Mouse (Mus musculus) midbrain, embryonic 11.5 days (tissue): ENCODE data around the gene Ctnna2. TPM values are rescaled to one million over a fixed set of nuclear protein-coding genes. Genes with fewer than 3 reads are reported as not detected.

Experiments used
- ATAC-seq: fragments of 200-750 bp; cut with Nextera tagmentation; 2 replicates; pipeline ENCODE4 v1.8.0; 2017; ENCODE audit warnings: moderate TSS enrichment, moderate library complexity; ENCODE audit not compliant: low FRiP score
- DNase-seq: peaks from one replicate; pipeline ENCODE4 v3.0.0; 2015; ENCODE audit warnings: low spot score; ENCODE audit errors: missing footprints
- H3K27ac ChIP-seq: fragments of 300-500 bp; sonication (generic); 2 replicates; pipeline ENCODE4 v1.5.1; 2014; ENCODE audit warnings: low read depth, low read length
- H3K27me3 ChIP-seq: fragments of 300-500 bp; sonication (generic); 2 replicates; pipeline ENCODE4 v1.6.1; 2014; ENCODE audit warnings: mild to moderate bottlenecking, low read length, moderate library complexity, mixed read lengths; ENCODE audit not compliant: control insufficient read depth, insufficient read depth
- H3K36me3 ChIP-seq: fragments of 300-500 bp; sonication (generic); 2 replicates; pipeline ENCODE4 v1.6.1; 2014; ENCODE audit warnings: mild to moderate bottlenecking, low read length, moderate library complexity, mixed read lengths; ENCODE audit not compliant: control insufficient read depth, insufficient read depth
- H3K4me1 ChIP-seq: fragments of 300-500 bp; sonication (generic); 2 replicates; pipeline ENCODE4 v1.6.1; 2014; ENCODE audit warnings: low read length; ENCODE audit not compliant: control insufficient read depth, insufficient read depth
- H3K4me2 ChIP-seq: fragments of 300-500 bp; sonication (generic); 2 replicates; pipeline ENCODE4 v1.6.1; 2014; ENCODE audit warnings: mild to moderate bottlenecking, moderate library complexity
- H3K4me3 ChIP-seq: fragments of 300-500 bp; sonication (generic); 2 replicates; pipeline ENCODE4 v1.5.1; 2014; ENCODE audit warnings: low read depth, low read length
- H3K9ac ChIP-seq: fragments of 300-500 bp; sonication (generic); 2 replicates; pipeline ENCODE4 v1.6.1; 2014; ENCODE audit warnings: low read length
- H3K9me3 ChIP-seq: fragments of 300-500 bp; sonication (generic); 2 replicates; pipeline ENCODE4 v1.6.1; 2016; ENCODE audit warnings: low read length; ENCODE audit not compliant: control insufficient read depth
- WGBS: fragments of 180-500 bp; shearing (Covaris S2); extraction: QIAGEN DNeasy Blood & Tissue Kit; methylation state at CpG from one replicate; pipeline ENCODE4 v1.1.7; 2014; 5-methylcytosine and 5-hydroxymethylcytosine counted together
- polyA plus RNA-seq: library from polyadenylated mRNA; unstranded; fragments of >200 nt; fragmentation: Nextera tagmentation; extraction: Ambion mirVana; gene quantifications from 2 replicates; pipeline ENCODE4 v1.2.1, GENCODE M21; 2014

The Ctnna2 gene
- polyA plus RNA-seq, 1 experiment from 2014 or later: 49.4 TPM

GRCm38 (mm10) chr6:77220776-77221175 lies 758.7 kb downstream of the Ctnna2 start:
- no peak for ATAC-seq
- no peak overlapping the region for H3K4me2 ChIP-seq
- H3K27ac ChIP-seq: no peak overlapping the region
- H3K4me1 ChIP-seq: peaks cover 8% of the 10 kb centered on the region
- no peak for DNase-seq
- WGBS: 30% methylated on average over 4 of the region's 4 CpGs
- no peak overlapping the region for H3K4me3 ChIP-seq
- no peaks in the 10 kb centered on the region for H3K36me3 ChIP-seq
- H3K27me3 ChIP-seq: no peaks in the 10 kb centered on the region
- H3K9ac ChIP-seq: no peak overlapping the region
- H3K9me3 ChIP-seq: no peaks in the 10 kb centered on the region

- no peak overlapping the region for H3K9ac ChIP-seq
- no peak for ATAC-seq
- no peak overlapping the region for H3K4me2 ChIP-seq
- H3K4me1 ChIP-seq: peaks cover 8% of the 10 kb centered on the region
- no peaks in the 10 kb centered on the region for H3K9me3 ChIP-seq
- H3K27ac ChIP-seq: no peak overlapping the region
- no peak overlapping the region for H3K4me3 ChIP-seq
- peak; percentile 88 for DNase-seq
- no peaks in the 10 kb centered on the region for H3K27me3 ChIP-seq
- no peaks in the 10 kb centered on the region for H3K36me3 ChIP-seq
Measured at GRCm38 (mm10) chr6:77218875-77219274, 760.6 kb downstream of the Ctnna2 start.

GRCm38 (mm10) chr6:77215322-77215721 lies 764.2 kb downstream of the Ctnna2 start:
- DNase-seq: no peak
- no peaks in the 10 kb centered on the region for H3K4me1 ChIP-seq
- no peak overlapping the region for H3K9ac ChIP-seq

GRCm38 (mm10) chr6:77213757-77214409 lies 765.6 kb downstream of the Ctnna2 start:
- no peak for ATAC-seq
- Histone ChIP-seq H3K9me3 (no peaks in the 10 kb centered on the region), H3K36me3 (no peaks in the 10 kb centered on the region), H3K9ac (no peak overlapping the region), H3K27me3 (no peaks in the 10 kb centered on the region), H3K4me2 (no peak overlapping the region), H3K27ac (no peak overlapping the region), H3K4me3 (no peak overlapping the region), H3K4me1 (no peaks in the 10 kb centered on the region)
- WGBS: 39% methylated on average over 3 of the region's 3 CpGs
- no peak for DNase-seq

More at GRCm38 (mm10) chr6:77215322-77215721, 764.2 kb downstream of the Ctnna2 start:
- no peak overlapping the region for H3K4me3 ChIP-seq
- no peak for ATAC-seq
- H3K9me3 ChIP-seq: no peaks in the 10 kb centered on the region
- 58% methylated on average over 4 of the region's 4 CpGs for WGBS
- no peak overlapping the region for H3K4me2 ChIP-seq
- H3K27me3 ChIP-seq: no peaks in the 10 kb centered on the region
- H3K36me3 ChIP-seq: no peaks in the 10 kb centered on the region
- no peak overlapping the region for H3K27ac ChIP-seq

GRCm38 (mm10) chr6:77209929-77210328 lies 769.6 kb downstream of the Ctnna2 start:
- Histone ChIP-seq H3K4me2 (no peak overlapping the region), H3K9ac (no peak overlapping the region)

GRCm38 (mm10) chr6:77209183-77209582 lies 770.3 kb downstream of the Ctnna2 start:
- WGBS: 96% methylated on average over 1 of the region's 1 CpGs
- Histone ChIP-seq H3K4me3 (no peak overlapping the region), H3K36me3 (no peaks in the 10 kb centered on the region), H3K9ac (no peak overlapping the region), H3K9me3 (no peaks in the 10 kb centered on the region), H3K4me2 (no peak overlapping the region), H3K27ac (no peak overlapping the region), H3K27me3 (no peaks in the 10 kb centered on the region), H3K4me1 (no peaks in the 10 kb centered on the region)
- DNase-seq (no peak), ATAC-seq (no peak)

More at GRCm38 (mm10) chr6:77209929-77210328, 769.6 kb downstream of the Ctnna2 start:
- Histone ChIP-seq H3K9me3 (no peaks in the 10 kb centered on the region), H3K4me3 (no peak overlapping the region), H3K27me3 (no peaks in the 10 kb centered on the region), H3K4me1 (no peaks in the 10 kb centered on the region), H3K36me3 (no peaks in the 10 kb centered on the region), H3K27ac (no peak overlapping the region)
- no peak for ATAC-seq
- DNase-seq: no peak
- WGBS: 88% methylated on average over 3 of the region's 3 CpGs

- no peak overlapping the region for H3K9ac ChIP-seq
- H3K4me3 ChIP-seq: no peak overlapping the region
- DNase-seq (peak; percentile 87), ATAC-seq (peak; percentile 82)
- peaks cover 8% of the 10 kb centered on the region; the same call in 1 of the 2 replicates for H3K4me1 ChIP-seq
- no peaks in the 10 kb centered on the region for H3K36me3 ChIP-seq
- no peaks in the 10 kb centered on the region for H3K9me3 ChIP-seq
- 24% methylated on average over 2 of the region's 2 CpGs for WGBS
- H3K27ac ChIP-seq: no peak overlapping the region; the same call in 1 of the 2 replicates
- no peak overlapping the region for H3K4me2 ChIP-seq
- H3K27me3 ChIP-seq: no peaks in the 10 kb centered on the region
Measured at GRCm38 (mm10) chr6:77199375-77199774, 780.1 kb downstream of the Ctnna2 start.

- no peak overlapping the region for H3K27ac ChIP-seq
- no peaks in the 10 kb centered on the region for H3K36me3 ChIP-seq
- DNase-seq: no peak
- H3K9me3 ChIP-seq: no peaks in the 10 kb centered on the region
- no peak overlapping the region for H3K9ac ChIP-seq
- peaks cover 8% of the 10 kb centered on the region; the same call in 1 of the 2 replicates for H3K4me1 ChIP-seq
- no peak for ATAC-seq
- H3K4me2 ChIP-seq: no peak overlapping the region
- H3K27me3 ChIP-seq: no peaks in the 10 kb centered on the region
- no peak overlapping the region for H3K4me3 ChIP-seq
- WGBS: 85% methylated on average over 3 of the region's 3 CpGs
Measured at GRCm38 (mm10) chr6:77196650-77197049, 782.8 kb downstream of the Ctnna2 start.

- peak; percentile 34; the same call in 1 of the 2 replicates for ATAC-seq
- Histone ChIP-seq H3K9me3 (no peaks in the 10 kb centered on the region), H3K27me3 (no peaks in the 10 kb centered on the region), H3K27ac (no peak overlapping the region), H3K9ac (no peak overlapping the region), H3K4me2 (no peak overlapping the region), H3K4me1 (peaks cover 4% of the 10 kb centered on the region; the same call in 1 of the 2 replicates), H3K4me3 (no peak overlapping the region), H3K36me3 (no peaks in the 10 kb centered on the region)
- WGBS: 62% methylated on average over 4 of the region's 4 CpGs
- no peak for DNase-seq
Measured at GRCm38 (mm10) chr6:77191635-77192034, 787.9 kb downstream of the Ctnna2 start.
